ENCODE assay signal across 8 mouse cellular contexts in the genomic region with DNA sequence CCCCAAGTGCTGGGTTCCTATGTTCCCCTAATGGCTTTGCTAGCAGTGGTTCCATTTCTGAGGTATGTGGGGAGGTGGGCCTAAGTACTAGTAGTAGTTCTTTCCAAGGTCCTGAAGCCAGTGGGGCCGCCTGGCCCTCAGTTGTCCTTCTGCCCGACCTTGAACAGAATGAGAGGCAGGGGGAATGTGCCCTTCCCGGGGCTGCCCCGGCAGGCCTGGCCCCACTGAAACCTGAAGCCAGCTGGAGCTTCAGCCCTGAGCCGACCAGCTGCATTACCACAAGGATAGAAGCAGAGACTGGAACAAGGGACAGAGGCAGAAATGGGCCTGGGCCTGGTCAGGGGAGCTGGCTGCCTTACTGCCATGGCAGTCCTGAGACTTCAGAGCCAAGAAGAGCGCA. TPM values are rescaled to one million over a fixed set of nuclear protein-coding genes. Genes with fewer than 3 reads are reported as not detected.
A peak's percentile ranks its signal among the peaks of the same experiment; 100 is the strongest.
DNase-seq lines count a peak whose midpoint lies in the region; ATAC-seq lines count a peak whose summit lies in the region.
"Had no signal": no experiment of that assay in that cellular context is flagged by ENCODE, and none has a peak within 500 bp of the region (broad histone marks: within the 10 kb centered on the region; RNA-seq: fewer than 3 reads in every experiment).

No protein-coding gene starts in this region.

- H3K9me3 ChIP-seq in embryonic facial prominence, embryonic 10.5 days, result peaks cover 6% of the 10 kb centered on the region
- no peaks in the 10 kb centered on the region for H3K9me3 ChIP-seq in hindbrain, embryonic 13.5 days
- peaks cover 6% of the 10 kb centered on the region; the same call in 1 of the 2 replicates for H3K9me3 ChIP-seq in liver, embryonic 12.5 days (replicated peaks)
- no peaks in the 10 kb centered on the region for H3K9me3 ChIP-seq in forebrain, embryonic 16.5 days (ENCODE audit: control insufficient read depth, low read length)
- H3K9me3 ChIP-seq: stomach, embryonic 15.5 days had no signal

- peak; percentile 56 for DNase-seq in R1 (ENCODE audit: low read depth, low spot score)
- DNase-seq in embryonic facial prominence, embryonic 10.5 days (ENCODE audit: low spot score), result no peak
- no peak for DNase-seq in right cerebral cortex, postnatal 25 days
- DNase-seq in right cerebral cortex, postnatal 36 days (ENCODE audit: low spot score in 2 of 2), result no peak

- WGBS in embryonic facial prominence, embryonic 10.5 days, result 57% methylated on average over 6 of the region's 6 CpGs
- 69% methylated on average over 6 of the region's 6 CpGs for WGBS in hindbrain, embryonic 13.5 days
- 58% methylated on average over 6 of the region's 6 CpGs for WGBS in liver, embryonic 12.5 days (ENCODE audit: insufficient replicate concordance)
- WGBS in forebrain, embryonic 16.5 days, result 60% methylated on average over 6 of the region's 6 CpGs

- peaks cover 35% of the 10 kb centered on the region for H3K36me3 ChIP-seq in embryonic facial prominence, embryonic 10.5 days (replicated peaks)
- peaks cover 23% of the 10 kb centered on the region for H3K36me3 ChIP-seq in hindbrain, embryonic 13.5 days
- peaks cover 68% of the 10 kb centered on the region for H3K36me3 ChIP-seq in liver, embryonic 12.5 days
- peaks cover 11% of the 10 kb centered on the region for H3K36me3 ChIP-seq in forebrain, embryonic 16.5 days (ENCODE audit: control insufficient read depth, insufficient read depth)

- no peaks in the 10 kb centered on the region for H3K27me3 ChIP-seq in embryonic facial prominence, embryonic 10.5 days (replicated peaks; ENCODE audit: low read depth, poor library complexity, severe bottlenecking)
- no peaks in the 10 kb centered on the region for H3K27me3 ChIP-seq in hindbrain, embryonic 13.5 days
- no peaks in the 10 kb centered on the region for H3K27me3 ChIP-seq in liver, embryonic 12.5 days (replicated peaks)
- H3K27me3 ChIP-seq in forebrain, embryonic 16.5 days (replicated peaks; ENCODE audit: control insufficient read depth, insufficient read depth, low read length), result no peaks in the 10 kb centered on the region
- H3K27me3 ChIP-seq: stomach, embryonic 15.5 days had no signal

- no peak overlapping the region for H3K4me2 ChIP-seq in hindbrain, embryonic 13.5 days
- H3K4me2 ChIP-seq in liver, embryonic 12.5 days, result peak overlapping the region; percentile 99
- H3K4me2 ChIP-seq in forebrain, embryonic 16.5 days (ENCODE audit: low read length), result no peak overlapping the region
- H3K4me2 ChIP-seq: stomach, embryonic 15.5 days had no signal

- ATAC-seq in hindbrain, embryonic 13.5 days (ENCODE audit: low FRiP score), result no peak
- ATAC-seq in liver, embryonic 12.5 days, result no peak
- ATAC-seq in forebrain, embryonic 16.5 days, result no peak

- peaks cover 47% of the 10 kb centered on the region for H3K4me1 ChIP-seq in embryonic facial prominence, embryonic 10.5 days
- H3K4me1 ChIP-seq in hindbrain, embryonic 13.5 days (replicated peaks), result peaks cover 49% of the 10 kb centered on the region
- H3K4me1 ChIP-seq in liver, embryonic 12.5 days, result peaks cover 54% of the 10 kb centered on the region
- peaks cover 13% of the 10 kb centered on the region for H3K4me1 ChIP-seq in forebrain, embryonic 16.5 days (replicated peaks; ENCODE audit: control insufficient read depth, insufficient read depth, low read length)

- H3K4me3 ChIP-seq in embryonic facial prominence, embryonic 10.5 days, result no peak overlapping the region
- no peak overlapping the region for H3K4me3 ChIP-seq in hindbrain, embryonic 13.5 days
- no peak overlapping the region for H3K4me3 ChIP-seq in liver, embryonic 12.5 days
- H3K4me3 ChIP-seq in forebrain, embryonic 16.5 days (replicated peaks; ENCODE audit: low read length), result no peak overlapping the region
- H3K4me3 ChIP-seq: stomach, embryonic 15.5 days had no signal

- 0 out of 2 replicates have a peak overlapping the region, but pooled peaks have one; percentile 15 for H3K27ac ChIP-seq in embryonic facial prominence, embryonic 10.5 days (replicated peaks)
- H3K27ac ChIP-seq in hindbrain, embryonic 13.5 days, result peak overlapping the region; percentile 74
- no peak overlapping the region for H3K27ac ChIP-seq in liver, embryonic 12.5 days
- H3K27ac ChIP-seq in forebrain, embryonic 16.5 days (ENCODE audit: low read length), result no peak overlapping the region
- H3K27ac ChIP-seq: stomach, embryonic 15.5 days had no signal

- H3K9ac ChIP-seq in hindbrain, embryonic 13.5 days, result peak overlapping the region; percentile 51
- H3K9ac ChIP-seq in liver, embryonic 12.5 days, result no peak overlapping the region
- no peak overlapping the region for H3K9ac ChIP-seq in forebrain, embryonic 16.5 days (replicated peaks; ENCODE audit: low read depth, low read length)
- H3K9ac ChIP-seq: stomach, embryonic 15.5 days had no signal

RNA-seq across cellular contexts. Expression of a gene that starts 4.1 kb away (rescaled TPM):
- 29.0 and 32.3 TPM in 2 replicates for polyA plus RNA-seq in embryonic facial prominence, embryonic 10.5 days (2016; fragmentation: Nextera tagmentation; extraction: Ambion mirVana)
- polyA plus RNA-seq in hindbrain, embryonic 13.5 days (2015; fragmentation: Nextera tagmentation; extraction: Ambion mirVana), result 14.3 and 16.8 TPM in 2 replicates
- polyA plus RNA-seq in liver, embryonic 12.5 days (2016; fragmentation: Nextera tagmentation; extraction: Ambion mirVana), result 49.6 and 50.1 TPM in 2 replicates
- 13.7 and 15.2 TPM in 2 replicates for polyA plus RNA-seq in forebrain, embryonic 16.5 days (2015; fragmentation: Nextera tagmentation; extraction: Ambion mirVana)

RNA-seq across cellular contexts. Expression of a gene that starts 34.0 kb away (rescaled TPM):
- polyA plus RNA-seq in embryonic facial prominence, embryonic 10.5 days (2016; fragmentation: Nextera tagmentation; extraction: Ambion mirVana), result 0.52 and 0.69 TPM in 2 replicates
- polyA plus RNA-seq in hindbrain, embryonic 13.5 days (2015; fragmentation: Nextera tagmentation; extraction: Ambion mirVana), result 2.0 and 2.1 TPM in 2 replicates
- polyA plus RNA-seq in liver, embryonic 12.5 days (2016; fragmentation: Nextera tagmentation; extraction: Ambion mirVana), result 14.7 and 16.0 TPM in 2 replicates
- polyA plus RNA-seq in forebrain, embryonic 16.5 days (2015; fragmentation: Nextera tagmentation; extraction: Ambion mirVana), result 3.1 and 3.4 TPM in 2 replicates

RNA-seq across cellular contexts. Expression of a gene that starts 42.7 kb away (rescaled TPM):
- 1.2 and 1.9 TPM in 2 replicates for polyA plus RNA-seq in embryonic facial prominence, embryonic 10.5 days (2016; fragmentation: Nextera tagmentation; extraction: Ambion mirVana)
- 10.4 and 10.6 TPM in 2 replicates for polyA plus RNA-seq in hindbrain, embryonic 13.5 days (2015; fragmentation: Nextera tagmentation; extraction: Ambion mirVana)
- 0.96 and 1.4 TPM in 2 replicates for polyA plus RNA-seq in liver, embryonic 12.5 days (2016; fragmentation: Nextera tagmentation; extraction: Ambion mirVana)
- 10.7 and 12.9 TPM in 2 replicates for polyA plus RNA-seq in forebrain, embryonic 16.5 days (2015; fragmentation: Nextera tagmentation; extraction: Ambion mirVana)

Comparison
In these comparisons a context has a peak if more than half of its experiments do, and no peak if none do; other contexts are left out.
1. H3K27ac ChIP-seq: peak in embryonic facial prominence, embryonic 10.5 days (single experiment) and hindbrain, embryonic 13.5 days (single experiment); none in liver, embryonic 12.5 days (single experiment) and forebrain, embryonic 16.5 days (single experiment).